Mouse (Mus musculus): ENCODE data around the gene Tat. TPM values are rescaled to one million over a fixed set of nuclear protein-coding genes. Genes with fewer than 3 reads are reported as not detected.

The Tat gene
- 64.5 and 108 TPM in 2 replicates for polyA plus RNA-seq (2015; fragmentation: Nextera tagmentation; extraction: Ambion mirVana)

GRCm38 (mm10) chr8:109990224-109990623 is at the start of gene Tat:
Gene Tat (plus strand): TSS chr8:109990437.
- peak within 1 kb of the TSS; percentile 34 for H3K4me2 ChIP-seq (ENCODE audit: low read depth, low read length)
- peak within 1 kb of the TSS; percentile 36 for H3K4me3 ChIP-seq (ENCODE audit: low read depth, low read length)
- peak; percentile 35 for ATAC-seq
- peaks cover 5% of the 10 kb centered on the region; the same call in 1 of the 2 replicates for H3K36me3 ChIP-seq (replicated peaks; ENCODE audit: insufficient read depth, low read length)
- H3K27me3 ChIP-seq (ENCODE audit: insufficient read depth, low read length): no peaks in the 10 kb centered on the region
- no peaks in the 10 kb centered on the region for H3K9me3 ChIP-seq (ENCODE audit: low read length)
- H3K4me1 ChIP-seq (ENCODE audit: insufficient read depth): peaks cover 2% of the 10 kb centered on the region
- no peak for TF ChIP-seq EP300 (IDR thresholded peaks at IDR 0.05; ENCODE audit: low read depth)
- TF ChIP-seq CTCF (IDR thresholded peaks at IDR 0.05; ENCODE audit: low read depth): no peak
- DNase-seq: peak; percentile 66
- H3K9ac ChIP-seq (replicated peaks): peak within 1 kb of the TSS; percentile 62
- H3K27ac ChIP-seq (ENCODE audit: low read depth): peak within 1 kb of the TSS; percentile 77; the same call in 1 of the 2 replicates
- WGBS (ENCODE audit: insufficient replicate concordance): 78% methylated on average over 8 of the region's 8 CpGs

GRCm38 (mm10) chr8:109941606-109942360 is 48.5 kb upstream of the Tat start:
- H3K4me1 ChIP-seq (ENCODE audit: insufficient read depth): no peaks in the 10 kb centered on the region
- no peak overlapping the region for H3K27ac ChIP-seq (ENCODE audit: low read depth)
- H3K9ac ChIP-seq (replicated peaks): no peak overlapping the region
- H3K9me3 ChIP-seq (ENCODE audit: low read length): no peaks in the 10 kb centered on the region
- H3K36me3 ChIP-seq (replicated peaks; ENCODE audit: insufficient read depth, low read length): peaks cover 29% of the 10 kb centered on the region
- ATAC-seq (no peak), DNase-seq (no peak)
- no peaks in the 10 kb centered on the region; the same call in 1 of the 2 replicates for H3K27me3 ChIP-seq (ENCODE audit: insufficient read depth, low read length)
- 81% methylated on average over 2 of the region's 2 CpGs for WGBS (ENCODE audit: insufficient replicate concordance)
- no peak overlapping the region for H3K4me2 ChIP-seq (ENCODE audit: low read depth, low read length)
- H3K4me3 ChIP-seq (ENCODE audit: low read depth, low read length): no peak overlapping the region
- TF ChIP-seq CTCF (IDR thresholded peaks at IDR 0.05; ENCODE audit: low read depth) (no peak), EP300 (IDR thresholded peaks at IDR 0.05; ENCODE audit: low read depth) (no peak)

- TF ChIP-seq CTCF (IDR thresholded peaks at IDR 0.05; ENCODE audit: low read depth) (no peak), EP300 (IDR thresholded peaks at IDR 0.05; ENCODE audit: low read depth) (no peak)
- DNase-seq: no peak
- Histone ChIP-seq H3K4me3 (ENCODE audit: low read depth, low read length) (no peak overlapping the region), H3K27ac (ENCODE audit: low read depth) (no peak overlapping the region), H3K9ac (replicated peaks) (no peak overlapping the region), H3K4me2 (ENCODE audit: low read depth, low read length) (no peak overlapping the region), H3K27me3 (ENCODE audit: insufficient read depth, low read length) (peaks cover 17% of the 10 kb centered on the region), H3K9me3 (ENCODE audit: low read length) (no peaks in the 10 kb centered on the region), H3K4me1 (ENCODE audit: insufficient read depth) (no peaks in the 10 kb centered on the region; the same call in 1 of the 2 replicates), H3K36me3 (replicated peaks; ENCODE audit: insufficient read depth, low read length) (peaks cover 17% of the 10 kb centered on the region)
- WGBS (ENCODE audit: insufficient replicate concordance): 69% methylated on average over 9 of the region's 9 CpGs
- no peak for ATAC-seq
These were observed 45.0 kb upstream of the Tat start for GRCm38 (mm10) chr8:109945153-109945632.

GRCm38 (mm10) chr8:109945694-109946093 is 44.5 kb upstream of the Tat start:
- no peak overlapping the region for H3K4me2 ChIP-seq (ENCODE audit: low read depth, low read length)
- H3K27me3 ChIP-seq (ENCODE audit: insufficient read depth, low read length): peaks cover 17% of the 10 kb centered on the region
- H3K27ac ChIP-seq (ENCODE audit: low read depth): no peak overlapping the region
- H3K4me3 ChIP-seq (ENCODE audit: low read depth, low read length): no peak overlapping the region
- H3K9ac ChIP-seq (replicated peaks): no peak overlapping the region
- no peak for ATAC-seq
- TF ChIP-seq CTCF (IDR thresholded peaks at IDR 0.05; ENCODE audit: low read depth) (no peak), EP300 (IDR thresholded peaks at IDR 0.05; ENCODE audit: low read depth) (no peak)
- 81% methylated on average over 7 of the region's 7 CpGs for WGBS (ENCODE audit: insufficient replicate concordance)
- DNase-seq: no peak
- no peaks in the 10 kb centered on the region; the same call in 1 of the 2 replicates for H3K4me1 ChIP-seq (ENCODE audit: insufficient read depth)
- H3K36me3 ChIP-seq (replicated peaks; ENCODE audit: insufficient read depth, low read length): peaks cover 12% of the 10 kb centered on the region
- no peaks in the 10 kb centered on the region for H3K9me3 ChIP-seq (ENCODE audit: low read length)

- Histone ChIP-seq H3K27ac (ENCODE audit: low read depth) (no peak overlapping the region), H3K36me3 (replicated peaks; ENCODE audit: insufficient read depth, low read length) (peaks cover 6% of the 10 kb centered on the region; the same call in 1 of the 2 replicates), H3K4me2 (ENCODE audit: low read depth, low read length) (no peak overlapping the region), H3K9me3 (ENCODE audit: low read length) (no peaks in the 10 kb centered on the region), H3K9ac (replicated peaks) (no peak overlapping the region), H3K4me1 (ENCODE audit: insufficient read depth) (no peaks in the 10 kb centered on the region; the same call in 1 of the 2 replicates), H3K27me3 (ENCODE audit: insufficient read depth, low read length) (peaks cover 17% of the 10 kb centered on the region), H3K4me3 (ENCODE audit: low read depth, low read length) (no peak overlapping the region)
- ATAC-seq (no peak), DNase-seq (no peak)
- TF ChIP-seq EP300 (IDR thresholded peaks at IDR 0.05; ENCODE audit: low read depth): no peak
- WGBS (ENCODE audit: insufficient replicate concordance): 86% methylated on average over 7 of the region's 7 CpGs
These were observed 44.0 kb upstream of the Tat start for GRCm38 (mm10) chr8:109946272-109946671.

- ATAC-seq: no peak
- Histone ChIP-seq H3K27me3 (ENCODE audit: insufficient read depth, low read length) (peaks cover 17% of the 10 kb centered on the region), H3K9me3 (ENCODE audit: low read length) (no peaks in the 10 kb centered on the region), H3K4me2 (ENCODE audit: low read depth, low read length) (peak overlapping the region; percentile 36), H3K27ac (ENCODE audit: low read depth) (no peak overlapping the region), H3K4me3 (ENCODE audit: low read depth, low read length) (no peak overlapping the region), H3K4me1 (ENCODE audit: insufficient read depth) (no peaks in the 10 kb centered on the region; the same call in 1 of the 2 replicates), H3K9ac (replicated peaks) (no peak overlapping the region), H3K36me3 (replicated peaks; ENCODE audit: insufficient read depth, low read length) (peaks cover 5% of the 10 kb centered on the region; the same call in 1 of the 2 replicates)
- WGBS (ENCODE audit: insufficient replicate concordance): 3% methylated on average over 26 of the region's 26 CpGs
- TF ChIP-seq EP300 (IDR thresholded peaks at IDR 0.05; ENCODE audit: low read depth) (no peak), CTCF (IDR thresholded peaks at IDR 0.05; ENCODE audit: low read depth) (peak; percentile 72)
- DNase-seq: no peak
These were observed 42.6 kb upstream of the Tat start for GRCm38 (mm10) chr8:109947447-109948284.

All from liver, postnatal 0 days (tissue).